Mouse (Mus musculus) frontal cortex, postnatal 25 days (tissue): Measurements from ENCODE around the gene Icmt.
A peak's percentile ranks its signal among the peaks of the same experiment; 100 is the strongest.

ENCODE experiments used
- DNase-seq, 2 experiments: peaks; one replicate each; pipeline ENCODE4 v3.0.0; 2022; ENCODE audit warnings: low spot score in 2 of 2

The Icmt gene

DNA sequence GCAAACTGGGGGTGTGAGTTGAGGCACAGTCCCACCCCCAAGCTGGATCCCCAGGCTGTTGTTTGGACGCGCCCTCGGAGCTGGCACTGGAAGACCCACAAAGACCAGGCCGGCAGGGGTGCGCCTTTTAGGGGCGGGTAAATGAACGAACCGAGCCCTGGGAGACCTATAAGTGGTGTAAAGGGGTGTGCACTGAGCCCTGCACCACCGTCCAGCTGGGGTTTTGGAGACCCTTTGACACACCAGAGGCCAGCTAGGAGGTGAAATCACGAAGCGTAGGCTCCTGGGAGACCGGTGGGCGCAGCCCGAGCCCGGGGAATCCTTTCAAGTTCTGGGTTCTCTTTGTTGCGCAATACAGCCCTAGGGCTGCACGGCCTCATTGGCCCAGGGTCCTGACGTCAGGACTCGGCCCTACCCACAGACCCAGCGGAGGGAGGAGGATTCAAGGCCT, 22.3 kb upstream of the Icmt start:
- no peak for DNase-seq

DNA sequence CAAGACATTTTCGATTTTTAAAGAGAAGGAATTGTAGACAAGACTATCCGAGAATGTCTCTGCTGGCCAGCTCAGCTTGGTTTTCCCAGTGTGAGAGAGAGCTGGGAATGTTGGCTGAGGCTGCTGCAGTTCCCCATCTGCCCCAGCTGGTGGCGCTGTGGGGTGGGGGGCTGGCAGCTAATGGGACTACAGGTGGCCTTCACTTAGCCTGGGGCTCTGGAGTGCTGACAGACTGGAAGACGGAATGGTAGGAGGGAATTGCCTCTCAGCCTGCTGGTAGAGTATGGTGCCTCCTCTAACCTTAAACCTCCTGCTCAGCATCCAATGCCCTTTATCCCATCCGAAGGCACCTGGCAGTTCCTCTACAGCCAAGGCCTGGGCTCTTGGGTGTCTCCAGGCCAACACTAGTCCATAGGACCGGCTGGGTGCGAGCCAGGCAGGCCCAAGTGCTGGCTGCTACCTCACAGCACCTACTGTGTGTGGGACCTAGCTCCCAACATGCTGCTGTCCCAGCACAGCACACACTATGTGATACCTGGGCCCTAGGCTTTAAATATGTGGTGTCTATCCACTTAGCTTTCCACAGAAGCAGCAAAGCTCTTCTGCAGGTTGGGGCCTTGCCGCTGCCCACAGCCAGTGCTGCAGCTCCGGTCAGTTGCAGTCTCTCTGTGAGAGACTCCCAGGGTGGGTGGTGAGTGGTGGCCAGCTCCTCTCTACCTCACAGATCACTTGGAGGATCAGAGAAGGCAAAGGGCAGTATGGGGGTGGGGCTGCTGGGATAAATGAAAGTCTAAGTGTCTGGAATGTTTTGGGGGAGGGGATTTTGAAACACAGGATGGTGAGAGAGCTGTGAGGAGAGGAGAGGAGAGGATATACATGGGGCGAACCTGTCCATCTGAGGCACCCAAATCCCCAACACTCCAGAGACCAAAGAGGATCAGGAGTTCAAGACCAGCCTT, 20.4 kb upstream of the Icmt start:
- no peak for DNase-seq

DNA sequence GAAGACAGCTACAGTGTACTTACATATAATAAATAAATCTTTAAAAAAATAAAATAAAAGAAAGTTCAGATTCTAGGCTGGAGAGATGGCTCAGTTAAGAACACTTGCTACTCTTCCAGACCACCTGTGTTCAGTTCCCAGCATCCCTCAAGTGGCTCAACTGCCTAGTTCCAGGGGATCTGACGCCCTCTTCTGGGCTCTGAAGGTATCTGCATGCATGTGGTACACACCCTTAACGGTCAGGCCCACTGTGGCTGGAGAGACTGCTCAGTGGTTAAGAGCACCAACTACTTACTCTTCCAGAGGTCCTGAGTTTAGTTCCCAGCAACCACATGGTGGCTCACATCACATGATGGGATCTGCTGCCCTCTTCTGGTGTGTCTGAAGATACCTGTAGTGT, 19.1 kb upstream of the Icmt start:
- DNase-seq: no peak

DNA sequence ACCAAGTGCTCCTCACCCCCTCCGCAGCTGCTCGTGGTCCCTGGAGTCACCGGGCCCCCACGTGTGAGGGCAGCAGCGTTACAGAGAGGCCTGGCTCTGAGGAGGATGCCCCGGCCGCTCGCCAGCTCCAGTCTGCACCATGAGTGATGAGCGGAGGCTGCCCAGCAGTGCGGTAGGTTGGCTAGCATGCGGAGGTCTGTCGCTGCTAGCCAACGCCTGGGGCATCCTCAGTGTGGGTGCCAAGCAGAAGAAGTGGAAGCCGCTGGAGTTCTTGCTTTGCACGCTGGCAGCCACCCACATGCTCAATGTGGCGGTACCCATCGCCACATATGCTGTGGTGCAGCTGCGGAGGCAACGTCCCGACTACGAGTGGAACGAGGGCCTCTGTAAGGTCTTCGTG, 18.0 kb upstream of the Icmt start:
- DNase-seq: no peak

DNA sequence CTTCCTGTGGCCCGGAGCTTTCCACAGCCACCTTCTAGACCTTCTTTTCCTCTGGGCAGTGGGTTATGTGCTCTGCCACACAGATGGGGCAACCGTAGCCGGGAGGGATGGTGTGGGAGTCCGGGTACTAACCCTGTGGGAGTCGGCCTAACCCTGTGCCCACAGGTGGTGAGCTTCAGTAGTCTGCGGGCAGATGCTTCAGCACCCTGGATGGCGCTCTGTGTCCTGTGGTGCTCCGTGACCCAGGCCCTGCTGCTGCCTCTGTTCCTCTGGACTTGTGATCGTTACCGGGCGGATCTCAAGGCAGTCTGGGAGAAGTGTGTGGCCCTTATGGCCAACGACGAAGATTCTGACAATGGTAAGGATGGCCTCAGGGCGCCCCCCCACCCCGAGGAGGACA, 15.4 kb upstream of the Icmt start:
- no peak for DNase-seq

DNA sequence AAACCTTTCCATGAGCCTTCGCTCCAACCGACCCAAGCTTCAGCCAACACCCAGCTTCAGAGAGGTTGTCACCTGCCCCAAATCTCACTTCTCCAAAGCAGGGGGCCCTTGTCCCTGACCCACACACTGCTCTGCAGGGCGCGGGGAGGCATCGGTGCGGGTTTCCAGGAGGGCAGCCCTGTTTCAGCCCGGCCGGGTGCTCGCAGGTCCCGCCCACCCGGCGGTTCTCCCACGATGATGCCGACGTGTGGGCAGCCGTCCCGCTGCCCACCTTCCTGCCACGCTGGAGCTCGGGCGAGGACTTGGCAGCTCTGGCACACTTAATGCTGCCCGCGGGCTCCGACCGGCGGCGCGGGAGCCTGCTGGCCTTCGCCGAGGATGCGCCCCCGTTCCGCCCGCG, 14.3 kb upstream of the Icmt start:
- DNase-seq: no peak

DNA sequence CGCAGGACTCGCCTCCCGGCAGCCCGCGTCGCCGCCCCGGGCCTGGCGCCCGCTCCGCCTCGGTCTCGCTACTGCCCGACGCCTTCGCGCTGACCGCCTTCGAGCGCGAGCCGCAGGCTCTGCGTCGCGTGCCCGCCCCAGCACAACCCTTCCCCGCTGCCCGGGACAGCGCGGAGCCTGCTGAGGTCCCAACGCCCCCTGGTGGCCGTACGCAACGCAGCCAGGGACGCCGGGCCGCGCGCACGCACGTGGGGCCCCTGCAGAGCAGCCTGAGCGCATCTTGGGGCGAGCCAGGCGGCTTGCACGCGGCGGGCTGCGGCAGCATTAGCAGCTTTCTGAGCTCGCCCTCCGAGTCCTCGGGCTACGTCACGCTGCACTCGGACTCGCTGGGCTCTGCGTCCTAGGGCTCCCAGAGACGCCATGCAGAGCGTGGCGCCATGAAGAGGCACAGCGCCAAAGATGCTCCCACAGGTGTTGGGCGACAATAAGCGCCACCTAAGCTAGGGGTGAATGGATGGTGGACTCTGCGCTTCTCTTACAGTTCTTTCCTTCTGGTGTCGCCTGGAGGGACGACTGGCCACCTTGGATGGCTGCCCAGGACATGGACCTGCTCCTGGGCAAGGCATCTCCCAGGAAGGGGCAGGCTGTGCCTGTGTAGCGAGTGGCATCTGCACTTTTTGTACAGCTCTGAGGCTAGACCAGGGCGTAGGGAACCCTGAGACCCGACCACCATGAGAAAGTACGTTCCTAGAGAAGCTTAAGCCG, 13.7 kb upstream of the Icmt start:
- DNase-seq: peak; percentile 71 to 72

DNA sequence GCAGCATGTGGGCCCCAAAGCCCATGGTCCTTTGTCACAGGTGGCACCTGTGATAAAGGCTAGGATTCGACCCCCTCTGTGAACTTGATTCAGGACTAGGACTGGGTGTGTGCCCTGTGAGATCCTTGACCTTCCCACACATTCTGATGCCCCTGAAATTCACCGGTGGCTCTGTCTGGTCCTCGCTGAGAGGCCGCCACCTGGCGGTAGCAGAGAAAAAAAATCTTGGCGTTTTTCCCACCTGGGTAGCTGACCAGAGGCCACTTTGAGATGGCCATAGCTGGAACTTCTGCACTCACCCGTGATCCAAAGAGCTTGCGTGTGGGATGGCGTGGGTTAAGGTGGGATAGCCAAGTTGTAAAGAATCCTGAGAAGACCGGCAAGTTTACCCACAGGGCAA, 11.5 kb upstream of the Icmt start:
- DNase-seq: no peak

DNA sequence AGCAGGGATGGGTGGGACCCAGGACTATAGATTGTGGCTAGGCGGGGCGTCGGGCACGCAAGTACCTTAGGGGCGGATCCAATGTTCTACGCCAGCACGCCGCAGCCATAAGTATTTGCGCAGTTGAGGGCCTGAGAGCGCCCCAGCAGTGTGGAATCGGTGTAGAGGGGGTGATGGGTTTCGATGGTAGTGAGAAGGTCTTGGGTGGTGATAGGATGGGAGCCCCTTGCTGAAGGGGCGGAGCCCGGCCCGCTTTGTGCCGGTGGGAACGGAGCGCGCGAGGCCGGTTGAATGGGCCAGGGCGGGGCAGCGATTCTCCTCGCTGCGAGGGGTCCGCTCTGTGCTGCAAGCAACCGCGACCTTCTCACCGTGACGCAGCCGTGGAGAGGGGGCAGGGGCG, 10.8 kb upstream of the Icmt start:
- no peak for DNase-seq

DNA sequence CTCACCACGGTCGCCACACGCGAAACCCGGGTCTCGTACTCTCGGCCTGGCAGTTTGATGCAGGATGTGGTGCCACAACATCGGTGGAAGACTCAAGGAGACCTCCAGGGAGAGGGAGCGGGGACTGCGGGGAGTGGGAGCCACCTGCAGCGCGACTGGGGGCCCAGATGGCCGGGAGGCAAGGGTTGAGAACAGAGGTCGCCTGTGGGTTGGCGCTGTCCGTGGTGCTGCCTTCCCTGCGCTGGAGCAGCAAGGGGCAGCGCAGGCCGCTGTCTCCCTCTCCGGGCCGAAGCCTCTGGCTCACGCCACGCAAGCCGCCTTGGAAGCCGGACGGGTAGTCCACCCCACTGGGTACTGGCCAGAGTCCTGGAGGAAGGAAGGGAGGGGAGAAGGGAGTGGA, 10.1 kb upstream of the Icmt start:
- no peak for DNase-seq

DNA sequence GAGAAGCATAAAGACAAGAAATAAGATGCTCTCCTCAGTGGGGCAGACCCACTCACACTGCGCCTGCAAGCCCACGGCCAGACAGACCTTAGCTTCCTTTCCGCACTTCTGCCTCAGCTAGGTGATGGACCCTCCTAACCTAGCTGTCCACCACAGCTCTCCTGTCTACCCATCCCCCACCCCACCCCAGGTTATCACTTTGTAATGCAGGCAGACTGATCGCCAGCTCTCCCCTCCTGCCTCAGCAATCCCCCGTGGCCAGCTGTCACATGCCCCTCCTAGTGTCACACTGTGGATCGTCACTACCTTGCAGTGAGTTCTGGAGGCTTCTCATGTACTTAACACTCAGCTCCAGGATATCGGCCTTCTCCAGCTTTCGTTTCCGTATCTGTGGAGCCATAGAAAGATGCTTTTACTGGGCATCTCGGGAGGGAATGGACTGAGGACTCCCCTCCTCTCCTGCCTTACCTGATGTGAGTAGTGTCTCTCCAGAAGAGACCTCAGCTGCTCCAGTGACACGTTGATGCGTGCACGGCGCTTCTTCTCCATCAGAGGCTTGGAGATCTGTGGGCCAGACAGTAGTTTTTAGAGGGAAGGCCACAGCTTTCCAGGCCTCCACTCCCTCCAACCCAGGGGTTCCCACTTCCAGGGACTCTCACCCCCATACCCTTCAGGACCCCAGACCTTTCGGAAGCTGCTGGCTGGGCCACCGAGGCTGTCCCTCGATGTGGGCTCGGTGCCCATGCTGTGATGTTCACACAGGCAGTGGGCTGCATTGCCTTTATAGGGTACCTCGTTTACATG, 9.5 kb upstream of the Icmt start:
- DNase-seq: no peak

DNA sequence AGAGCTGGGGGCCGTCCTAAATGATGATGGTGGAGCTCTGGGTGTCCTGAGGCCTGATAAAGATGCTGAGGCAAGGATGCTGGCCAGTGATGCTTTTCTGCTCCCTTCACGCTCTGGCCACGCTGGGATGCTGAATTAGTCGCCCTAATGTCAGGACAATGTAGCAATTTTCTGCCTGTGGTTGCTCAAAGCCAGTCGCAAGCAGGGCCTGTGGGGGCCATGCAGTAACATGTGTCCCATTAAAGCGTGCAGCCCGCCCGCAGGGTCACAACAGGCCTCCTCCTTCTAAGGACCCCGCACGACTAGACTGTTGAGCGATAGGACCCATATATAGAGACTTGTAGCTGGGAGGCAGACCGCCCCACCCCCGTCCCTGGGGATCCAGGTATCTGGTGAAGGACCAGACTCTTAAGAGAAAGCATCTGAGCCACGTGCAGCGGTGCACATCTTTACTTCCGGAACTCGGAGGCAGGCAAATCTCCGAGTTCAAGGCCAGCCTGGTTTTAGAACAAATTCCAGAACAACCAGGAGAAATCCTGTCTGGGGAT, 8.6 kb upstream of the Icmt start:
- DNase-seq: no peak

DNA sequence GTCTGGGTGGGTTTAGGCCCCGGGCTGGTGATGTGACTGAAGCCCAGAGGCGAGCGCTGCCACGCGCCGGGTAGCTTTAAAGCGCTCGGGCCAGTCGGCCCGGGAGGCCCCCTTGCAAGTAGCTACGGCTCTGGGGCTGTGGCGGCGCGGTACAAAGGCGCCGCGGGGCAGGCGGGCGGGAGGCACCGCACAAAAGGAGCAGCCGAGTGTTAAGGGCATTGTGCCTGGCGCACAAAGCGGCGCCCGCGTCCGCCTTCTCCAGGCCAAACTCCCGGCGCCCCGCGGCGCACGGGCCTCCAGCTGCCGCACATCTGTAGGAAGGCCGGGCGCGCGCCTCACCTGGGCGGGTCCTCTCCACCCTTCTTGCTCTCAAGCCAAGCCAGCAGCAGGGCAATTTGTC, 6.6 kb upstream of the Icmt start:
- DNase-seq: no peak

DNA sequence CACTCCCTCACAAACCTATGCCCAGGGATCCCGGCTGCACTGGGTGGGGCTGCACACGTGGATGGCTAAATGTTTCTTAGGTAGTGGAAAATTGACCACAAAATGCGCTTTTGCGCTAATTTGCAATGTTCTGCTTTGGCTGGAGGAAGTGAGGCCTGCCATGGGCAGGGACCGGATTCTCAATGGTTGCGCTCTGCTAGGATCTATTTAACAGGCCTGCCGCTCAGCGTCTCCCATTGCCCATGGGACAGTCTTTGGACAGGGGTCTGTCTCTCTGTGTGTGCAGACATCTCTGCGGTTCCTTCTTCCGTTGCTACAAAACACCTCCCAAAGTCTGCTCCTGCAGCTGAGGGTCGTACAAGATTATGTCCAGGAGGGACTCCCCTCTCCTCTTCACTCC, 6.0 kb upstream of the Icmt start:
- DNase-seq: no peak

DNA sequence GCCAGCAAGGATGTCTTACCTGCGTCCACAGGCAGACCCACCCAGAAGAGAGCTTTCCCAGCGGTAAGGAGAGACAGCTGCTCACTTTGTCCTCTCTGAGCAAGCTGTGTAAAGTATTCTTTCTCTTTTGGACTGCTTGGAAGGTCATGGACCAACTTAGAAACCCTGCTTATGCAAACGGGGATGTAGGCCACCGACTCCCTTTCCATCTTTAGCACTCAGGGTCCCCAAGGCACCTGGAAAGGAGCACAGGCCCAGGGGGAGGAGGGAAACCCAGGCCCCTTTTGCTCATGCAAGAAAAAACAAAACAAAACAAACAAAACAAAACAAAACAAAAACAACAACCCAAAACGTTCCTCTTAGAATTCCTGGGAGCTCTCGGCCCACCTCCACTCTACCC, 5.5 kb upstream of the Icmt start, which contains the start of gene Hes3:
TSS of gene Hes3 (minus strand) at position 101 of the 400 bp plus-strand sequence.
- DNase-seq: no peak

DNA sequence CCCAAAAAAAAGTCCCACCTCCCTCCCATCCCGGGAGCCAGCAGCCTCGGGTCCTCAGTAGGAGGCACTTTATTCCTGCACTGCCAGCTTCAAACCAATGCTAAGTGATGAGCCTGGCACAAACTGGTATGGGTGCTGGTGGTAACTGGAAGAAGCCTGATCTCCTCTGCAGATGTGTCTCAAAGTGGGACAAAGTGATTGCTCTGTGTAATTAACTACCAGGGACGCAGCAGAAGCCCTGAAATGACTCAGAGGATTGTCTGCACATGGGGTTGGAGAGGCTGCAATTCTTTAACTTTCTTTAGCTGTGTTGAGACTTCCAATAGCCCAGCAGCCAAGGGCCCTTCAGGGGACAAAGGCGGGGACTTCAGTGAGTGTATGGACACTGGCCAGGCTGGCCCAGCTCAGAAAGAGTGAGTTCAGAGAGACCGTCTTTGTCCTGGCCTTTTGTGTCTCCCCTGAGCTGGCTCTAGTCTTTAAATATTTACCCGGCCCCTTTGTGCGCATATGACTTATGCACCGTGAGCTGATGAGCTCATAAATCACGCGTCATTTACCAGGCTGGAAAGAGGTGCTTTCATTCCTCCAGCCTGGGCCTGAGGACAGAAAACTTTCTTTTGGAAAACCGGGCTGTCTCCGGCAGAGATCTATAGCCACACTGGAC, 4.8 kb upstream of the Icmt start:
- no peak for DNase-seq

DNA sequence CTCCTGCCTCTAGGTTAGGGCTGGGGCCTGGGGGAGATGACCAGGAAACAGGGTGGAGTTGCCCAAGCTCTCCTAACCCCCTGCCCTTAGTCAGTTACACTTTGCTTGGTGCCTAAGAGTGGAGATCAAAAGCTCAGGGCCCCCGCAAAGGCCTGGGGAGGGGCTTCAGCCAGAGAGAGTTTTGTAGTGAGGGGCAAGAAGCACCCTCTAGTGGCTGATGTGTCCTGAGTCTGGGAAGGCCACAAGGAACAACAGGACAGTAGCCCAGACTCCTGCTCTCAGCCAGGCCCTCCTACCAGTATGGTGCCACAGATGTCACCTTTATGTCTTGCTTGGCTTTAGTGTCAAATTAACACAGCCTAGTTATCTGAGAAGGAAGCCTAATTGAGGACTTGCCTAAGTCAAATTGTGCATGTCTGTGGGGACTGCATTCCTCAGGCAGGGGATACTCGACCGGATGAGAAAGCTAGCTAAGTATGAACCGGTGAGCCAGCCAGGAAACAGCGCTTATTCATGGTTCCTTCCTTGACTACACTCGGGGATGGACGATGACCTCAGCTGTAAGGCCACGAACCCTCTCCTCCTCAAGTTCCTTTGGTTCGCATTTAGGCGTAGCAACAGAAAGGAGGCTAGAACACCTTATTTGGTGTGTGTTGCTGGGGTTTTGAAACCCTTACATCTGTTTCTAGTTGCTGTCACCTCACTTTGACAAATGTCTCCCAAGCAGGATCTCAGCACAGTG, 2.7 kb upstream of the Icmt start:
- DNase-seq: no peak

DNA sequence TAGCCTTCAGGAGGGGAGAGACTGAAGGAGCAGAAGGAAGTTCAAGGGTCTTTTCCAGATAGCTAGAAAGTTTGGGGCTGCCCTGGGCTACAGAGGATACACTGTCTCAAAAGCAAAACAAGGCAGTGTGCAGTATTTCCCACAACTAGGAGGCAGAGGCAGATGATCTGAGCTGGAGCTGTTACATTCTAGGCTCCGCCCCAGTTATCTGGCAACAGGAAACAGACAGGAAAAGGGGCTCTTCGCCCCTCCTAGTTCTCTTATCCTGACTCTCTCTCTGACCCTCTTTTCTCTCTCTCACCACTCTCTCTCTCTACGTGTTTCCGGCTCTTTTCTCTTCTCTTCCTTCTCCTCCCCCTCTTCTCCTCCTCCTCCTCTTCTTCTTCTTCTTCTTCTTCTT, 1.1 kb upstream of the Icmt start:
- DNase-seq: no peak

DNA sequence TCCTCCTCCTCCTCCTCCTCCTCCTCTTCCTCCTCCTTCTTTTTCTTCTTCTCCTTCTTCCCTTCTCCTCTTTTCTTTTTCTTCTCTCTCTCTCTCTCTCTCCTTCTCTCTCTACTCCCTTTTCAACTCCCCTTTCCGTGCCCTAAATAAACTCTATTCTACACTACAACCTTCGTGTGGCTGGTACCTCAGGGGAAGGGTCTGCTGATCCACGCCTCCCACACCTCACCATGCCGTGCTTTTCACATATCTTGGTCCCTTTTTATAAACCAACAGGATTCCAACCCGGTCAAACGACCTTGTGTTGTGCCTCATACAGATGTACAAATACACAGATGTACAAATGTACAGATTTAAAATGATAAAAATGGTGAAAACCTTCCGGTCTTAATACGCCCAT, 656 bp upstream of the Icmt start:
- no peak for DNase-seq

DNA sequence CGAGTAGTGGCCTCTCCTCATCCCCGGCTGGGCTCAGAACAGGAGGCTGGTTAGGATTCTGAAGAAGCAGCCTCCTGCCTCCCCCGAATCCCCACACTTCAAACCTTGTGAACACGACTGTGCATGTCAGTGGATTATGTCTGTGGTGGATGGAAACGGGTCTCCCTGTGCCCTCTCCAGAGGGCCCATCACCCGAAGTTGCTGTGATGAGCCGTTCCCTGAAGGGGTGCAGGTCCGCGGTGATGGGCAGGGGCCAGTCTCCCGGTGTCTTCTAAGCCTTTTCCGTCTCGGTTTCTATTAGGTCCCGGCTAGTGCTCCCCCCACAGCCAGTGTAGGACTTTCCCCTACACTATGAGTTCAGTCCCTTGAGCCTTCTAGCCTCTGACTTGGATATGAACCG, 1.8 kb downstream of the Icmt start:
- no peak for DNase-seq

DNA sequence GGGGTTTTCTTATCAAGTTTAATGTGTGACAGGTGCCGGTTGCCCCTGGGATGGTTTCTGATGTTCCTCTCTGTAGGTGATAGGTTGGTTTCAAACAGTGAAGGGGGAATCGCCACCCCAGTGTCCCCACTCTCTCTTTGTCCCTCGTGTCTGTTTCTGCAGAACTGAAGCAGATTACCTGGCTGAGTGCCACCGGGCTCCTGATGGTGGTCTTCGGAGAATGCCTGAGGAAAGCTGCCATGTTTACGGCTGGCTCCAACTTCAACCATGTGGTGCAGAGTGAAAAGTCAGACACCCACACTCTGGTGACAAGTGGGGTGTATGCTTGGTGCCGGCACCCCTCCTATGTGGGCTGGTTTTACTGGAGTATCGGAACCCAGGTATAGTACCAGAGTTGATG, 3.3 kb downstream of the Icmt start:
- DNase-seq: no peak
